Mouse (Mus musculus): Measurements from ENCODE around the gene Nhsl2. TPM values are rescaled to one million over a fixed set of nuclear protein-coding genes. Genes with fewer than 3 reads are reported as not detected.

The Nhsl2 gene
- total and polyA plus RNA-seq, 2 experiments = 0.27 to 0.46 TPM

GRCm38 (mm10) chrX:101929131-101929530 lies 79.9 kb downstream of the Nhsl2 start:
- Histone ChIP-seq H3K36me3 (ENCODE audit: control insufficient read depth, insufficient read depth, low read length) (no peaks in the 10 kb centered on the region), H3K4me1 (ENCODE audit: control insufficient read depth, insufficient read depth, low read length) (no peaks in the 10 kb centered on the region), H3K9ac (ENCODE audit: low read depth, low read length) (no peak overlapping the region), H3K79me2 (ENCODE audit: control insufficient read depth, insufficient read depth, low read length) (no peaks in the 10 kb centered on the region), H3K4me3 (ENCODE audit: insufficient read depth, low read depth, low read length) (no peak overlapping the region), H3K27ac (replicated peaks; ENCODE audit: insufficient read depth, low read depth, low read length) (no peak overlapping the region), H3K27me3 (ENCODE audit: control insufficient read depth, insufficient read depth, low read length) (no peaks in the 10 kb centered on the region)
- no peak for DNase-seq (ENCODE audit: extremely low read depth, low read depth, low spot score)
- TF ChIP-seq POLR2A (IDR thresholded peaks at IDR 0.05; ENCODE audit: extremely low read depth, insufficient read depth, low read length) = no peak
- no peak for TF ChIP-seq CTCF (IDR thresholded peaks at IDR 0.05; ENCODE audit: low read depth, low read length)
- 94% methylated on average over 2 of the region's 2 CpGs for WGBS

GRCm38 (mm10) chrX:101930301-101930700 lies 81.1 kb downstream of the Nhsl2 start:
- Histone ChIP-seq H3K36me3 (ENCODE audit: control insufficient read depth, insufficient read depth, low read length) (no peaks in the 10 kb centered on the region), H3K79me2 (ENCODE audit: control insufficient read depth, insufficient read depth, low read length) (no peaks in the 10 kb centered on the region), H3K27me3 (ENCODE audit: control insufficient read depth, insufficient read depth, low read length) (no peaks in the 10 kb centered on the region), H3K4me1 (ENCODE audit: control insufficient read depth, insufficient read depth, low read length) (no peaks in the 10 kb centered on the region), H3K9ac (ENCODE audit: low read depth, low read length) (no peak overlapping the region), H3K4me3 (ENCODE audit: insufficient read depth, low read depth, low read length) (no peak overlapping the region), H3K27ac (replicated peaks; ENCODE audit: insufficient read depth, low read depth, low read length) (no peak overlapping the region)
- WGBS = 91% methylated on average over 6 of the region's 6 CpGs
- no peak for DNase-seq (ENCODE audit: extremely low read depth, low read depth, low spot score)
- TF ChIP-seq CTCF (IDR thresholded peaks at IDR 0.05; ENCODE audit: low read depth, low read length) = no peak
- TF ChIP-seq POLR2A (IDR thresholded peaks at IDR 0.05; ENCODE audit: extremely low read depth, insufficient read depth, low read length) = no peak

- H3K36me3 ChIP-seq (ENCODE audit: control insufficient read depth, insufficient read depth, low read length) = no peaks in the 10 kb centered on the region
- TF ChIP-seq CTCF (IDR thresholded peaks at IDR 0.05; ENCODE audit: low read depth, low read length) = no peak
- no peak for TF ChIP-seq POLR2A (IDR thresholded peaks at IDR 0.05; ENCODE audit: extremely low read depth, insufficient read depth, low read length)
- H3K27me3 ChIP-seq (ENCODE audit: control insufficient read depth, insufficient read depth, low read length) = no peaks in the 10 kb centered on the region
- no peaks in the 10 kb centered on the region for H3K4me1 ChIP-seq (ENCODE audit: control insufficient read depth, insufficient read depth, low read length)
- DNase-seq (ENCODE audit: extremely low read depth, low read depth, low spot score) = no peak
- H3K79me2 ChIP-seq (ENCODE audit: control insufficient read depth, insufficient read depth, low read length) = no peaks in the 10 kb centered on the region
- no peak overlapping the region for H3K4me3 ChIP-seq (ENCODE audit: insufficient read depth, low read depth, low read length)
- WGBS = 90% methylated on average over 5 of the region's 5 CpGs
- H3K27ac ChIP-seq (replicated peaks; ENCODE audit: insufficient read depth, low read depth, low read length) = no peak overlapping the region
- no peak overlapping the region for H3K9ac ChIP-seq (ENCODE audit: low read depth, low read length)
These were observed 81.8 kb downstream of the Nhsl2 start for GRCm38 (mm10) chrX:101931016-101931415.

GRCm38 (mm10) chrX:101932244-101932643 lies 83.1 kb downstream of the Nhsl2 start:
- Histone ChIP-seq H3K27ac (replicated peaks; ENCODE audit: insufficient read depth, low read depth, low read length) (no peak overlapping the region), H3K36me3 (ENCODE audit: control insufficient read depth, insufficient read depth, low read length) (no peaks in the 10 kb centered on the region)
- WGBS = 71% methylated on average over 7 of the region's 7 CpGs

GRCm38 (mm10) chrX:101933346-101933745 lies 84.2 kb downstream of the Nhsl2 start:
- TF ChIP-seq CTCF (IDR thresholded peaks at IDR 0.05; ENCODE audit: low read depth, low read length) = no peak
- TF ChIP-seq POLR2A (IDR thresholded peaks at IDR 0.05; ENCODE audit: extremely low read depth, insufficient read depth, low read length) = no peak
- Histone ChIP-seq H3K79me2 (ENCODE audit: control insufficient read depth, insufficient read depth, low read length) (no peaks in the 10 kb centered on the region), H3K27me3 (ENCODE audit: control insufficient read depth, insufficient read depth, low read length) (no peaks in the 10 kb centered on the region), H3K4me1 (ENCODE audit: control insufficient read depth, insufficient read depth, low read length) (no peaks in the 10 kb centered on the region), H3K27ac (replicated peaks; ENCODE audit: insufficient read depth, low read depth, low read length) (no peak overlapping the region), H3K36me3 (ENCODE audit: control insufficient read depth, insufficient read depth, low read length) (no peaks in the 10 kb centered on the region), H3K4me3 (ENCODE audit: insufficient read depth, low read depth, low read length) (no peak overlapping the region), H3K9ac (ENCODE audit: low read depth, low read length) (no peak overlapping the region)
- no peak for DNase-seq (ENCODE audit: extremely low read depth, low read depth, low spot score)
- 82% methylated on average over 5 of the region's 5 CpGs for WGBS

More at GRCm38 (mm10) chrX:101932244-101932643, 83.1 kb downstream of the Nhsl2 start:
- Histone ChIP-seq H3K9ac (ENCODE audit: low read depth, low read length) (no peak overlapping the region), H3K27me3 (ENCODE audit: control insufficient read depth, insufficient read depth, low read length) (no peaks in the 10 kb centered on the region), H3K4me1 (ENCODE audit: control insufficient read depth, insufficient read depth, low read length) (no peaks in the 10 kb centered on the region), H3K79me2 (ENCODE audit: control insufficient read depth, insufficient read depth, low read length) (no peaks in the 10 kb centered on the region), H3K4me3 (ENCODE audit: insufficient read depth, low read depth, low read length) (no peak overlapping the region)
- no peak for DNase-seq (ENCODE audit: extremely low read depth, low read depth, low spot score)
- TF ChIP-seq POLR2A (IDR thresholded peaks at IDR 0.05; ENCODE audit: extremely low read depth, insufficient read depth, low read length) (no peak), CTCF (IDR thresholded peaks at IDR 0.05; ENCODE audit: low read depth, low read length) (no peak)

GRCm38 (mm10) chrX:101935291-101935840 lies 86.2 kb downstream of the Nhsl2 start:
- H3K4me3 ChIP-seq (ENCODE audit: insufficient read depth, low read depth, low read length) = no peak overlapping the region
- H3K4me1 ChIP-seq (ENCODE audit: control insufficient read depth, insufficient read depth, low read length) = no peaks in the 10 kb centered on the region
- no peaks in the 10 kb centered on the region for H3K36me3 ChIP-seq (ENCODE audit: control insufficient read depth, insufficient read depth, low read length)
- H3K27ac ChIP-seq (replicated peaks; ENCODE audit: insufficient read depth, low read depth, low read length) = no peak overlapping the region
- TF ChIP-seq POLR2A (IDR thresholded peaks at IDR 0.05; ENCODE audit: extremely low read depth, insufficient read depth, low read length) (no peak), CTCF (IDR thresholded peaks at IDR 0.05; ENCODE audit: low read depth, low read length) (no peak)
- no peak overlapping the region for H3K9ac ChIP-seq (ENCODE audit: low read depth, low read length)
- no peak for DNase-seq (ENCODE audit: extremely low read depth, low read depth, low spot score)
- 78% methylated on average over 3 of the region's 3 CpGs for WGBS
- H3K79me2 ChIP-seq (ENCODE audit: control insufficient read depth, insufficient read depth, low read length) = no peaks in the 10 kb centered on the region
- no peaks in the 10 kb centered on the region for H3K27me3 ChIP-seq (ENCODE audit: control insufficient read depth, insufficient read depth, low read length)
